Mouse (Mus musculus): ENCODE data around the gene Msi2.

The Msi2 gene

DNA sequence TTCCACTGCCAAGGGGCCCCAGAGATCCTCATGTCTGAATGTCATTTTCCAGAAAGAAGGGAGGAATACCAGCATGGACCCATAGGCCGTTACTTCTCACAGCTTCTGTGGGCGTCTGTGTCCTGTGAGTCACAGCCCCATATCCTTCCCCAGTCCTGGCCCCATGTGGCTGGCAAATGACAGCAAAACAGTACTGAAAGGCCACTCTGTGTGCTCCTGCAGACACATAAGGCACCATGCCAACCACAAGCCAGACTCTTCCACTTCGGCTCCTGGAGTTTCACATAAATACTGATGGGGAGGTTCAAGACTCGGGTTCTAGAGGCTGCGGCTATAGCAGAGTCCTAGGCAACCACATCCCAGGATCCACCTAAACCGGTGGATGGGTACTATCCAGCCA, 128.7 kb downstream of the Msi2 start:
- no peak for DNase-seq (ENCODE audit: low spot score)

DNA sequence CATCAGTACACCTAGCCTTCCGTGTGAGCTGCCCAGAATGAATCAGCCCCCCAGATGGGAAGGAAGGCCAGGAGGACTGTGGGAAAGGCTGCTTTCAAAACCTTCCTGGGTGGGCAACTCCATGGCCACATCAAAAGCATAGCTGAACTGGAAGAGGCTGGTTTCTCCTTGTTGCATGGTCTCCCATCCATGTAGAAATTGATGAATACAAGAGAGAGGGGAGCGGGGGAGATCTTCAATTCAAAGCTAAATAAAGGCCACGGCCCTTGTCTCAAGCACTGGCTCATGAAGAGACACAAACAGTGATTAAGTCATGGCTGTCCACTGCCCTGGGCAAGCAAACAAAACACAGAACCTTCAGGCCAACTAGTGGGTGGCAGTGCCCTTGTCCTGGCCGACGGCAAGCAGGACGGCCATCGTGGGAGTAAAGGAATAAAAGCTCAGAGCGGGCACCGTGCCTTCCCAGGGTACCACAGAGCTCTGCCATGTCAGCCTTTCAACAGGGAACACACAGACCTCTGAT, 129.6 kb downstream of the Msi2 start:
- DNase-seq (ENCODE audit: low spot score): peak; percentile 63

DNA sequence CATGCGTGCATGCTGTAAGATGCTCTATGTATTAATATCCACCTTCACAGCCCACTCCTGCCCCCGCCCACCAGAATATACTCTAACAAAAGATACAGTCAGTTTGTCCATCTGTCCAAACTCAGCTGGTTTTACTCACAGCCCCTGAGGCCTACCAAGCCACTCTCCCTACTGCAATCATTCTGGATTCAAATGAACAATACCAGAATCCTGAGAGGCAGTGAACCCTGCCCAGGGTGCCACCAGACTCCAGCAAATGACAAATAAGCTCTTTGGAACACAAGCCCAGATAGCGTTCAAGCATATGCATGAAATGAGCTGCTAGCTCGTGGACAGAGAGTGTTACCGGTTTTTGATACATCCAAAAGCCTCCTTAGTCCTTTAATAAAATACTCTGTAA, 130.6 kb downstream of the Msi2 start:
- no peak for DNase-seq (ENCODE audit: low spot score)

DNA sequence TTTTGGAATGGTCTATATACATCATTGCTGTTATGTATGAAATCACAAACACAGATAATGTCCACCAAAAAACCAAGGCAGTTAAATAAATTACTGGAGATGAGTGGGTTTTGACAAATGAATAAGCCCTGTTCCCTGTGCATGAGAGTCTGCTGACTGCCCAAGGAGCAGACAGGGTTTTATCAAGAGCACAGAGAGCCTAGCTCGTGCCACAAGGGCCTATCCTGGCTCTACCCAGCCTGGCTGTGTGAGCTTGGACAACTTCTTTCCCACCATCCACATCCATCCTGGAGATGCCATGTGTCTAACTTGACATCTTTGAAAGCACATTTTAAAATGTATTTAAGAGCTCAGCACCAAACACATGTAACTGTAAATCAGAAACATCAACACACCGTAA, 132.4 kb downstream of the Msi2 start:
- no peak for DNase-seq (ENCODE audit: low spot score)

DNA sequence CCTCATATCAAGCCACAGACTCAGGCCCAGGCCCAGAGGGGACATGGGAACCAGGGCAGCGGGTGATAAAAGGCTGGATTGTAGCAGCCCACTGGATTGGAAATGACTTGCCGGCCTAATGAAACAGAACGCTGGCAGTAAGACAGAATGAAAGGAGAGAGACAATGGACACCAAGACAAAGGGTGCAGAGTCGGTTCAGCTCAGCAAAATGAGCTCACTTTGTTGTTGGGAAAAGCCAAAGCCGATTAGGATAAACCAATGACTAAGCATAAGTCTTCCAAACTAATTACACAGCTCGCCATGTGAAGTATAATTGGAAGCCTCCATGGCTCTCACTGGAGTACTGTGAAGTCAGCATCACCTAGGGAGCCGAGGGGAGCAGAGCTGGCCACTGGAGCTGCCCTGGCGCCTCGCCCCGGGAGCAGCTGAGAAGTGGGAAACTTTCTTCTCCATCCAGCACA, 133.1 kb downstream of the Msi2 start:
- peak; percentile 84 for DNase-seq (ENCODE audit: low spot score)

DNA sequence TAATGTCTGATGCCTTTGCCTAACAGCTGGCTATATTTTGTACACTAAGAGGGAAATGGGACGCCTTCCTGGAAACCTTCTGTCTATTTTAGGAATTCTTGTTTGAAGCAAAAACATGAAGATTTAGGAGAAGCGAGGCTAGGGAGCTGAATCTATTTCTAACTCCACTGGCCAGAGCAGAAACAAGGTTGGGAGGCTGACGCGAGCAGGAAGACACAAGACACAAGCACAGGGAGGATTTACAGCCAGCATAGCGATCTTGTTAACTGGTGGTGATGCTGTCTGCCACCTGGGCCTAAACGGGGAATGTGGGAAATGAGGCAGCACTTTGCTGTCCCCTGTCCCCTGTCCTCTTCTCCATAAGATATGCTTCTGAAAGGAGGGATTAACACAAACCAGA, 134.4 kb downstream of the Msi2 start:
- DNase-seq (ENCODE audit: low spot score): no peak

DNA sequence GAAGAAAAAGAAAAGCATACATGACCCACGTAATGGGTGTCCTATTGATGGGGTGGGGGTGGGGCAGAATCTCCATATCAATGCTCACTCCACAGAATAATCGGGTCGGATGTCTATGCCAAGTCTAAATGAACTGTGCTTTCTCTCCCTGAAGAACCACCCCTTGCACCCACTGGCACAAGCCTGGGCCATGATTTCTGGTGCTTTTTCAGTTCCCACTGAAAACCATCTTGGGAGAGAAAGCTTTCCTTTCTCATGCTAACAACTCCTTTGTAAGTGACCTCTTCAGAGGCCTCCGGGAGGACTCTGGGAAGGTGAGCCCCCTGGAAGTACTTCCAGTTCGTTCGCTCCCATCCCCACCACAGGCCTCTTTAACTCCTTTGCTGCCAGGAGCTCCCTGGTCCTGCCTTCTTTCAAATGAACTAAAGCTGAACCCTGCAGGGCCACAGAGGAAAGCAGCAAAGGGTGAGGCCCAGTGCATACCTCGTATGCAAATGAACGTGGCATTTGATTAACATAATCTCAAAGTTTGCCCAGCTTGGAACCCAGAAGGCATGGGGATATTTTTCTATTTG, 135.0 kb downstream of the Msi2 start:
- peak; percentile 85 for DNase-seq (ENCODE audit: low spot score)

DNA sequence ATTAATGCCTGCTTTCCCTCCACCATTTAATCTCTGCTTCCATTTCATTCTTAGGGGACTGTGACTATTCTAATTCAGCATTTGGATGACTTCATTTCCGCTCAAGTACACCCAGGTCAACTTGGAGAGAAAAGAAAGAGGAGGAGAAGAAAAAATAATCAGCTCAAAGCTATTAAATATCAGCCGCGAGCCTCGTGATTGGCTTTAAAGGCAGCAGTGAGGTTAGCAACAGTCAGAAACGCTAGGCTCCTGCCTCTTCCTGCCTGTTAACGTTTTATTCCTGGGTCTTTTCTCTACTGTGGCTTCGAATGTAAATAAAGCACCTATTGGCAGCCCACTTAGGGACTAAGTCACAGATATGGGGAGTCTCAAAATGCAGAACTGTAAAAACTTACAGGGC, 135.5 kb downstream of the Msi2 start:
- DNase-seq (ENCODE audit: low spot score): peak; percentile 73

DNA sequence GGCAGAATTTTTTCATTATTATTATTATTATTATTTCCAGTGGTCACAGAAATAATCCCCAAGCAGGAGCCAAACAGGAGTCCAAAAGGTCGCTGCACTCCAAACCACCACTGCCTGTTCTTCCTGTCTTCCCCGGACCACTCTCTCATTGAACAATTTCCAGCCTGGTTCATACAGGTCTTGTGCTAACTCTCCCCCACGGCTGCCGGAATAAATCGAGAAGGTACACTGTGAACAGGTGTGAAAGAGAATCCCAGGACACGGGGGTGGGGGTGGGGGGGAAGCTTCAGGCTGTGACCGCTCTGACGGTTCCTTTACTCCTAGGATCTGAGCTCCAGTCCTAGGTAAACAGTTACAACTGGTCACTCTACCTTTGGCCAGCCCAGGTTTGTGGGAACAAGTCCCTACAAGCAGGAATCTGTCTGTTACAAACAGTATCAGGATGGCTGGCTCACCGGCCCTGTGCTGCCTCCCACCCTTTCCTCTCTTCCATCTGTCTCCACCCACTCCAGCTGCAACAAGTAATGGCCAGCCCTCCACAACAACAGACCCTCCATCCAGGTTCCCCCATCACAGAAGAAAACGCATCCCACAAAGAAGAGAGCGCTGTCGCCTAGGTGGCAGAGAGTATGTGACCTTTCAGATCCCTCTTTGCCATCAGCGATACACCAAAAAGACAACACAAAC, 136.1 kb downstream of the Msi2 start:
- DNase-seq (ENCODE audit: low spot score): peak; percentile 66

DNA sequence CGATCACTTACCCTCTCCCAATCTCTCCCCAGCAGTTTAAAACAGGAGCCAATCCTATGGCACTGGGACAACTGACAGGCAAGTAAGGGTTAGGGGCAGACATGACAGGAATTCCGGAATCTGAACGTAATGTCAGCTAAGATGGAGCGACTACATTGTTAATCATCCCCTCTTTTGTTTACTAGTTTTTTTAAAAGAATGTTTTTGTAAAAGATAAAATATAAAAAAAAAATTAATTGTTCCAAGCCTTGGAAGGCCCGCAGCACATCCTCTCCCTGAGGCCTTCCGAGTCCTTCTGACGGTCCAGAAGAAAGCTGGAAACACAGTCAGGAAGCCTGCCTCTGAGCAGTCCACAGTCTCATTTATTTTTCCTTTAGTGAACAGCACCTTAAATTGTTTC, 136.9 kb downstream of the Msi2 start:
- no peak for DNase-seq (ENCODE audit: low spot score)

DNA sequence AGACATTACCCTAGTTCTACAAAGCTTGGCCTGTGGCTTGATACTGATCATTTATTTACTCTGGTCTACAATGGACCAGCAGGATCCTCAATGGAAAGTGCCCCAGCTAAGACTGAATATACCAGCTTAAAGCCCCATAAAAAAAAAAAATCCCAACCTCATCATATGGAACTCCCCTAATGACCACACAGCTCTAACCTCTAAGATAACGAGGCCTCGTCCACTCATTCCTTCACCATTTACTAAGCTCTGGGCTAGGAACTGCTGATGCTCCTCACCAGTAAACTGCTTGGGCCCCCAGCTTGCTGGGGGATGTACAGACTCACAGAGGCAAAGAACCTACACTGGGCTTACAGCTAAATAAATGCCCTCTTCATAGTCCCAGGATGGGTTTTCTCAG, 139.6 kb downstream of the Msi2 start:
- DNase-seq (ENCODE audit: low spot score): no peak

DNA sequence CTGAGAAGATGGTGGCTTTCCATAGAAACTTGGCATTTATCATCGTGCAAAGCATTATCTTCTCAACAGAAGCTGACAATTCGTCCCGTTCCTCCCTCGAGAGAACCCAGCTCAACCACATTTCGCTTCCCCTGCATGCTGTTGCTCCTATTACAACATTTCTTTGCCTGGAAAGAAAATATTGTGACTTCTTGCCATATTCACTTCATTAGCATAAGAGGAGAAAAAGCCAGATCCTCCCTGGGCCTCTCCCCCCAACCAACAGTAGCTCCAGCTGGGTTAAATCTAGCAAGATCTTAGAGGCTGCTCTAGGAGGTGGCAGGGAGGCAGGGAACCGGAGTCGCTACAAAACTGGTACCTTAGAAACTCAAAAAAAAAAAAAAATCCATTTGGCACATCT, 141.2 kb downstream of the Msi2 start:
- no peak for DNase-seq (ENCODE audit: low spot score)

DNA sequence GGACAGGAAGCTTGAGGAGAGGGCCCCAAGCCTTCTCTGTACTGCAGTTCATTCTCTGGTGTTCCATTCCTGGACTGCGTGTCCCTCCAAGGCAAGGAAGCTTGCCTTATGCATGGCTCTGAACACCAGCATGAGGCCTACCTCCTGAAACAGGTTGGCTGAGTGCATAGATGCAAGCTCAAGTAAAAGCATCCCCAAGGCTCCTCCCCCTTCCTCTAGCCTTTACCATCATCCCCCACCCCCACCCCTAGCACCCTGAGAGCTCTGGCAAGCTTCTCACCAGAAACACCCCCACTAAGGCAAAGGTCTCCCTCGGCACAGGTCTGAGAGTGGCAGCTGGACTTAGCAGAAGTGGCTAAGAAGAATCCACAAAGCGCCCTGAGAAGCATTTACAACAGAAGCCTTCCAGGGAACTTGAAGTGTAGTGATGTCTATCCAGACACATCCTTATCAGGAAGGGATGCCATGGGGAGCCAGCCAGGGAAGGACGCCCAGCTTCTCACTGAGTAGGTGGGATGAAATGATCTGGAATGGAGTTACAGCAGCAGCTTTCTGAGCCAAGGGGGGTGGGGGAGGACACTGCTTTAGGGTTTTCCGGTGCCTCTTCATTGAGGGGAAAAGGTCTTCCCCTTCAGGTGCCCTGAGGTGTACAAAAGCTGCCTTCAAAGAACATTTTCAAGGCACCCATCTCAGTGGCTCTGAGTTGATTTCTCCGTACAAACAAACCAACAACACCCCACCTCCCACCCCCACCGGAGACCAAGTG, 141.9 kb downstream of the Msi2 start:
- no peak for DNase-seq (ENCODE audit: low spot score)

DNA sequence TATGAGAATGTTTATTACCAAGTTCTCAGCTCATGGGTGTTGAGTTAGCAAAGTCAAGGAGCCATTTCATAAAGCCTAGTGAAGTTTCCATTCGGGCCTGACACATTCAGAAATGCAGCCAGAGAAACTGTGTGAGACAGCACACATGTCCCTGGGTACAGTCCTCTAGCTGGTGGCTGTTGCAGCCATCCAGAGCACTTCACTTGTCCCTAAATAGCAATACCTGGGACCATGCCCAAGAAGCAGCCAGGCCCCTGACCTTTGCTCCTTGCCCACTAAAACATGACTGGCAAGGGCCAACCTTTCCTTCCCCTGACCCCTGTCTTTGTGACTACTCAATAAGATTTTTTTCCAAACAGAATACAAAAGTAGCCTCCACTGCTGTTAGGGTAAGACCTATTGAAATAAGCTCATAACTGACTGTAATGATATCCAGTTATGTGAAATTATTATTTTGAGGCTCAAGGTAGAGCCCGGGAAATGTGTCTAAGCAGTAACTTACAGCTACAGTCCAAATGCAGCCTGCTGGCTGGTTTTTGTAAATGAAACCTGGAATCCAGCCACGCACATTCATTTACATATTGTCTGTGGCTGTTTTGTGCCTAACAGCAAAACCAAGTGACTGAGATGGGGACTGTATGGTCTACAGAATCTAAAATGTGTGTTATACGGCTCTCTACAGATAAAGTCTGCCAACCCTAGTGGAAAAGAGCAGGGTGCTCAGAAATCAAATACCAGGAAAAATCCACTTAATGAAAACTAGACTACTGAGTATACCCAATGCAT, 143.5 kb downstream of the Msi2 start:
- no peak for DNase-seq (ENCODE audit: low spot score)

DNA sequence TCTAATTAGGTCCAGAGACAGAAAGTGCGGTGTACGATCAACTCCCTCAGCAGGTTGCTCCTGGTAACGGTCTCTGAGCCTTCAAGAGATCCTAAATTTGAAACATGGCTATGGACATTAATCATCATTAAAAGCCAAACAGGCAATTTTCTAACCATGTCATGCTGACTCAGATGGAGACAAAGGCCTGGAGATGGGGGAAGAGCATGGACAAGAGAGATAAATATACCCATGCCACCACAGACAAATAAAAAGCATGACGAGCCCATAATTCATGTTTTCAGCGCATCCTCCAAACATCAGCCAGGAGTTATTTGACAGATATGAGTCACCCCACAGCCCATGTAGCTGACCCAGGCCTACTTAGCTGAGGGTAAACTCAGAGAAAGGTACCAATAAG, 145.3 kb downstream of the Msi2 start:
- no peak for DNase-seq (ENCODE audit: low spot score)

DNA sequence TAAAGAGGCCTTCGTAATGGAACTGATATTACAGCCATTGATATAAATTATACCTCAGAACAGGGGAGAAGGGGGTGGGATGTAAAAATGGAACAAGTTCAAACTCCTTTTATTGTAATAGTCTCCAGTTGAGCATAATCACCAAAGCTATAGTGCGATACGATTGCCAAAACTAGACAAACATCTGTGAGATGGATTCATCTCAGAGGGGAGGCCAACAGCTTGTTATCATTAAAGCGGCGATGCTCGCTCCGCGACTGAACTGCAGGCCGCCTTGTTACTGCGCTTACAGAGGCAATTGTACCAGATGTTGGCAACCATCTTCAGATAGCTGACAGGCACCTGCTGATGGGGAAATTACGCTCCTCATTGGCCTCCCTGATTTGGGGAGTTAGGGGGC, 145.9 kb downstream of the Msi2 start:
- no peak for DNase-seq (ENCODE audit: low spot score)

DNA sequence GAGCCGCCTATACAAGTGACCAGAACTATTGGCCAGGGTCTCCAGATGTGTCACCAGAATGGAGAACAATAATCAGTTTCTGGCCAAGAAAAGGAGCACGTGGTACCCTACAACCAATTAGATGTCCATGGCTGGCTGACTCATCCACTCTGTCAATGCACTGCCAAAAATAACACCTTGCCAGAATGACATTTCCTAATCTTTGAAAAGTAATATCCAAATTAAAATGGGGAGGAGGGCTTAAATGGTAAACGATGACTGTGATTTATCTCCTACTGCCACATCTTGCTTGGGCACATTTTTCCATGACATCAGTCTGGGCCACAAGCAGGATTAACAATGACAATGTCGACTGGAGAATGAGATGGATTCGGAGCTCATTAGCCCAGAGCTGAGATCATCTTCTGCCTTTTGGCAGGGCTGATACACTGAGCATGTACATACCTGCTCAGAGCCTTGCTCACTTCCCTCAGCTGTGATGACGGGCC, 147.6 kb downstream of the Msi2 start:
- DNase-seq (ENCODE audit: low spot score): no peak

DNA sequence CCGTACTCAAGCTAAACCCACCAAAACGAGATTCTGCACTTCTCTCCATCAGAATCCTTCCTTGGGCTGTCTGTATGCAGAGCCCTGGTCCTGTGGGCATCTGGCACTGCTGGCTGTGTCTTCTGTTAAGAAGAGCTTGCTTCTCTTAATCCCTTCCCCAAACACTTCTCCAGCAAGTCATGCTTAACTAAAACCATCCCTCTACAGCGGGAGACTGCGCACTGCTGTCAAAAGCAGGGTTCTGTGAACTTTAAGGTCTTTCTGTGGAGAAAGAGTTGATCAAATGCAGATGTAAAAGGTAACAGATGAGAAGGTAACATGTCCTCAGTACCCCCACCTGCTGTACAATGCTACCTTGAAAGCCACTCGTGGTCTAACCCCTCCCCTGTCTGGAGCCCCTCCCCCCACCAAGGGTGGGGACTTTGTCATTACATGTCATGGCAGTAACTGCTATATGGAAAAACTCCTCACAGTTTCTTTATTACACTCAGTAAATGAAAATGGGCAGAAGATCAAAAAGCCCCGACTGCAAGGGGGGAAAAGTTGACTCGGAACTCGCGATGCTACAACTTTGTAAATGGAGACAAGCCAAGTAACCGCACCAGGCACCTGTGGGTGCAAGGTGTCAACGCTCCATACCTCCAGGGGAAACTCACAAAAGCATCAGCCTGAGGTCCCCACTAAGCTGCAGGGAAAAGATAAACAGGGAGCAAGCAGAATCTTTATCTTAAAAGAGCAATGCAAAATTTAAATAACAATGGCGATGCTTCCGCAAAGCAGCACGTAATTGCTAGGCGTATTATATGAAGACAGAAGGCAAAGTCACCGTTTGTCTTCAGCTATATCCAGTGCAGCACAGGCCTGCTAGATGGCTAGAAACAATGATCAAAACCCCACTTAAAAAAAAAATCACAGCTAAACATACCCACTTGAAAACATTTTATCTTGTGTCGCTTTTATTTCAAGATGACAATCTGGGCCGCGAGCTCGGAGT, 151.4 kb downstream of the Msi2 start:
- DNase-seq (ENCODE audit: low spot score): no peak

DNA sequence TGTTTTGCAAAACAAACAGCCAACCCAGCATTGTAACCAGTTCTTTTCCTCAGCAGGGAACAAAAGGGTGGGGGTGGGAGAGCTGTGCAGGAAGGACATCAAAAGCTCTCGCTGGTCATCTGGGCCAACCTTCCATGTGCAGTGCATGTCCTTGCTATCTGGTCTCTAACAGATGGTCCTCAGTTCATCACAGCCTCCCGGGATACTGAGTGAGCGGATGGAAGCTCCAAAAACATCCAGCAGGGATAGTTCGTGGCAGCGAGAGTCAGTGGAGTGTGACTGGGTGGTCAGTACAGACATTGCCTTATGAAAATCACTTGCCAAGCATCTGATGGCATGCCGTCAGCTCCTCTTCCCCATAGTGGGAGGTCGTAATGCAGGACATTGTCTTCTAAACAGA, 153.5 kb downstream of the Msi2 start:
- DNase-seq (ENCODE audit: low spot score): no peak

DNA sequence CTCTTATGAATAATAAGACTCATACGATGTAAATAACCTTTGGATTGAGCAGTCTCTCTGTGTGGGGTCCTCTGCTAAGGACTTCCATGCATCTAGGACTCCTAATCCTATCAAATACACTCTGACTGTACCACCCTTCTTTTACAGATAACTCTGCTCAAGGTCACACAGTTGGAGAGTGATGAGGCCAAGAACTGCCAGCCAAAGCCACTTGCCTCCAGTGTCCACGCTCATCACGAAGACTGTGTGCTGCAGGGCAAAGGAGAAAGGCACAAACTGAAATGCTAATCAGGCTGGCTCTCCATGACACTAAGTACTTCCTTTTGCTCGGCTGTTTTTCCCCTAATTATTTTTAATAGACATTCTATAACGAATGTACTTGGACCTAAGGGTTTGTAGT, 153.9 kb downstream of the Msi2 start:
- no peak for DNase-seq (ENCODE audit: low spot score)

DNA sequence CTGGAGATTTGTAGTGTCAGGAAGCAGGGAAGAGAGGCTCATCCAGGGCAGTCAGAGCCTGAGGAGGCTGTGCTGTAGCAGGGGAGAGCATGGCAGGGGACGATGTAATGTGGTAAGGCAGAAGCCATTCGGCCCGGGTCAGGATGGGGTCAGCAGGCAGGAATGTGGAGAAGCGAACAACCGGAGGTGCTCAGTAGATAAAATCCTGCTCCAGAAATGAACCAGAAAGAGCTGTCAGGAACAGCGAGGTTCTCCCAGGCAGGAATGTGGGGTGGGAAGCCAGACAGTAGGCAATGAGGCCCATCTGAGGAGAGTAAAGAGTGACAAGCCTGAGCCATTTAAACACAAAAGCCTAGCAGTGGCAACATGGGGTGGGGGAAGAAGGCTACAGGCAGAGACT, 157.1 kb downstream of the Msi2 start:
- peak; percentile 74 for DNase-seq (ENCODE audit: low spot score)

Data from embryo, embryonic 10.5 days (tissue).